Mouse (Mus musculus) ES-Bruce4 (cell line): ENCODE results near the gene Ccdc170.

Experiments
- CTCF ChIP-seq: IDR thresholded peaks from one replicate; pipeline ENCODE4 v1.8.1; 2011; ENCODE audit warnings: low read depth, low read length
- EP300 ChIP-seq: IDR thresholded peaks from 2 replicates; pipeline ENCODE4 v1.6.1; 2011; ENCODE audit warnings: low read depth, low read length; ENCODE audit not compliant: insufficient read depth
- POLR2A ChIP-seq: IDR thresholded peaks from one replicate; pipeline ENCODE4 v1.8.1; 2011; ENCODE audit warnings: low read length; ENCODE audit not compliant: insufficient read depth

- TF ChIP-seq CTCF (no peak), EP300 (no peak), POLR2A (no peak)
Measured at GRCm38 (mm10) chr10:4517614-4518013, 35.3 kb downstream of the Ccdc170 start.
